Mouse (Mus musculus): ENCODE results near the gene Sumf1. TPM values are rescaled to one million over a fixed set of nuclear protein-coding genes. Genes with fewer than 3 reads are reported as not detected.

Gene Sumf1
- polyA plus RNA-seq, 1 experiment, result 19.6 TPM

- Histone ChIP-seq H3K79me2 (ENCODE audit: control insufficient read depth, insufficient read depth) (no peaks in the 10 kb centered on the region), H3K4me3 (ENCODE audit: insufficient read depth, poor library complexity, severe bottlenecking) (no peak overlapping the region), H3ac (ENCODE audit: control insufficient read depth, insufficient read length, low read depth) (no peak overlapping the region), H3K27me3 (ENCODE audit: control insufficient read depth, insufficient read depth, insufficient read length) (no peaks in the 10 kb centered on the region), H3K79me3 (ENCODE audit: low read depth) (no peaks in the 10 kb centered on the region), H3K36me3 (ENCODE audit: control insufficient read depth, insufficient read depth) (no peaks in the 10 kb centered on the region)
- TF ChIP-seq MYOG (IDR thresholded peaks at IDR 0.05; ENCODE audit: control insufficient read depth, extremely low read depth, insufficient read length) (no peak), MAX (IDR thresholded peaks at IDR 0.05) (no peak), USF1 (IDR thresholded peaks at IDR 0.05; ENCODE audit: low read depth) (no peak), CEBPB (IDR thresholded peaks at IDR 0.05; ENCODE audit: low read depth) (no peak), MYOD1 (IDR thresholded peaks at IDR 0.05; ENCODE audit: control insufficient read depth, insufficient read length, low read depth) (no peak), CTCF (IDR thresholded peaks at IDR 0.05; ENCODE audit: control insufficient read depth, insufficient read depth, insufficient read length) (no peak), FOSL1 (IDR thresholded peaks at IDR 0.05; ENCODE audit: insufficient read depth, low read length, poor library complexity, severe bottlenecking) (no peak)
Measured at GRCm38 (mm10) chr6:108092646-108093045, 92.7 kb downstream of the Sumf1 start.

- Histone ChIP-seq H3ac (ENCODE audit: control insufficient read depth, insufficient read length, low read depth) (no peak overlapping the region), H3K79me3 (ENCODE audit: low read depth) (no peaks in the 10 kb centered on the region), H3K36me3 (ENCODE audit: control insufficient read depth, insufficient read depth) (no peaks in the 10 kb centered on the region), H3K4me3 (ENCODE audit: insufficient read depth, poor library complexity, severe bottlenecking) (no peak overlapping the region), H3K79me2 (ENCODE audit: control insufficient read depth, insufficient read depth) (no peaks in the 10 kb centered on the region), H3K27me3 (ENCODE audit: control insufficient read depth, insufficient read depth, insufficient read length) (no peaks in the 10 kb centered on the region)
- TF ChIP-seq USF1 (IDR thresholded peaks at IDR 0.05; ENCODE audit: low read depth) (no peak), FOSL1 (IDR thresholded peaks at IDR 0.05; ENCODE audit: insufficient read depth, low read length, poor library complexity, severe bottlenecking) (no peak), MYOD1 (IDR thresholded peaks at IDR 0.05; ENCODE audit: control insufficient read depth, insufficient read length, low read depth) (no peak), MAX (IDR thresholded peaks at IDR 0.05) (no peak), CEBPB (IDR thresholded peaks at IDR 0.05; ENCODE audit: low read depth) (no peak), MYOG (IDR thresholded peaks at IDR 0.05; ENCODE audit: control insufficient read depth, extremely low read depth, insufficient read length) (no peak)
Measured at GRCm38 (mm10) chr6:108091296-108091695, 94.1 kb downstream of the Sumf1 start.

- TF ChIP-seq FOSL1 (IDR thresholded peaks at IDR 0.05; ENCODE audit: insufficient read depth, low read length, poor library complexity, severe bottlenecking), result no peak
- no peak for TF ChIP-seq USF1 (IDR thresholded peaks at IDR 0.05; ENCODE audit: low read depth)
- no peak for TF ChIP-seq MYOD1 (IDR thresholded peaks at IDR 0.05; ENCODE audit: control insufficient read depth, insufficient read length, low read depth)
- Histone ChIP-seq H3K27me3 (ENCODE audit: control insufficient read depth, insufficient read depth, insufficient read length) (no peaks in the 10 kb centered on the region), H3ac (ENCODE audit: control insufficient read depth, insufficient read length, low read depth) (no peak overlapping the region), H3K4me3 (ENCODE audit: insufficient read depth, poor library complexity, severe bottlenecking) (no peak overlapping the region), H3K36me3 (ENCODE audit: control insufficient read depth, insufficient read depth) (no peaks in the 10 kb centered on the region), H3K79me3 (ENCODE audit: low read depth) (no peaks in the 10 kb centered on the region), H3K79me2 (ENCODE audit: control insufficient read depth, insufficient read depth) (no peaks in the 10 kb centered on the region)
Measured at GRCm38 (mm10) chr6:108075857-108076256, 109.5 kb downstream of the Sumf1 start.

- no peak overlapping the region for H3ac ChIP-seq (ENCODE audit: control insufficient read depth, insufficient read length, low read depth)
- H3K4me3 ChIP-seq (ENCODE audit: insufficient read depth, poor library complexity, severe bottlenecking), result no peak overlapping the region
- no peaks in the 10 kb centered on the region for H3K79me3 ChIP-seq (ENCODE audit: low read depth)
- no peaks in the 10 kb centered on the region for H3K36me3 ChIP-seq (ENCODE audit: control insufficient read depth, insufficient read depth)
- no peaks in the 10 kb centered on the region for H3K79me2 ChIP-seq (ENCODE audit: control insufficient read depth, insufficient read depth)
- TF ChIP-seq MYOD1 (IDR thresholded peaks at IDR 0.05; ENCODE audit: control insufficient read depth, insufficient read length, low read depth) (no peak), CEBPB (IDR thresholded peaks at IDR 0.05; ENCODE audit: low read depth) (no peak), CTCF (IDR thresholded peaks at IDR 0.05; ENCODE audit: control insufficient read depth, insufficient read depth, insufficient read length) (no peak), MAX (IDR thresholded peaks at IDR 0.05) (no peak), FOSL1 (IDR thresholded peaks at IDR 0.05; ENCODE audit: insufficient read depth, low read length, poor library complexity, severe bottlenecking) (no peak), USF1 (IDR thresholded peaks at IDR 0.05; ENCODE audit: low read depth) (no peak), MYOG (IDR thresholded peaks at IDR 0.05; ENCODE audit: control insufficient read depth, extremely low read depth, insufficient read length) (no peak)
- no peaks in the 10 kb centered on the region for H3K27me3 ChIP-seq (ENCODE audit: control insufficient read depth, insufficient read depth, insufficient read length)
Measured at GRCm38 (mm10) chr6:108074624-108075023, 110.8 kb downstream of the Sumf1 start.

DNA sequence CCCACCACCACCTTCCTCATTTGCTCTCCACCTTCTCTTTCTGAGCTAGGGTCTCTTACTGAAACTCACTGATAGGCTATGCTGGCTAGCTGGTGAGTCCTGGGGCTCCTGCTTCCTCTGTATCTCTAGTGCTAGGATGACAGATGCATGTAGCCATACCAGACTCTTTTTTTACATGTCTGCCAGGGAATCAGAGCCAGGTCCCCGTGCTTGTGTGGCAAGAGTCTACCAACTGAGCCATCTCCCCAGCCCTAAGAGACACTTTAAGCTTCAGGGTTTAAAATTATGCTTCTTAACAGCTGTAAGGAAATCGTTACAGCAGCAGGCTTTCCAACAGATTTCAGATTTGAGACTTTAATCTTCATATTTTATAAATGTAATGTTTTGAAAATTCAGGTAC is 111.5 kb downstream of the Sumf1 start:
- TF ChIP-seq MAX (IDR thresholded peaks at IDR 0.05), result no peak
- no peak for TF ChIP-seq CTCF (IDR thresholded peaks at IDR 0.05; ENCODE audit: control insufficient read depth, insufficient read depth, insufficient read length)
- no peak for TF ChIP-seq MYOG (IDR thresholded peaks at IDR 0.05; ENCODE audit: control insufficient read depth, extremely low read depth, insufficient read length)
- no peak for TF ChIP-seq USF1 (IDR thresholded peaks at IDR 0.05; ENCODE audit: low read depth)
- TF ChIP-seq MYOD1 (IDR thresholded peaks at IDR 0.05; ENCODE audit: control insufficient read depth, insufficient read length, low read depth), result no peak
- no peaks in the 10 kb centered on the region for H3K27me3 ChIP-seq (ENCODE audit: control insufficient read depth, insufficient read depth, insufficient read length)
- no peaks in the 10 kb centered on the region for H3K79me3 ChIP-seq (ENCODE audit: low read depth)
- H3K36me3 ChIP-seq (ENCODE audit: control insufficient read depth, insufficient read depth), result no peaks in the 10 kb centered on the region
- no peaks in the 10 kb centered on the region for H3K79me2 ChIP-seq (ENCODE audit: control insufficient read depth, insufficient read depth)
- no peak overlapping the region for H3ac ChIP-seq (ENCODE audit: control insufficient read depth, insufficient read length, low read depth)
- H3K4me3 ChIP-seq (ENCODE audit: insufficient read depth, poor library complexity, severe bottlenecking), result no peak overlapping the region

- H3K27me3 ChIP-seq (ENCODE audit: control insufficient read depth, insufficient read depth, insufficient read length), result no peaks in the 10 kb centered on the region
- no peaks in the 10 kb centered on the region for H3K36me3 ChIP-seq (ENCODE audit: control insufficient read depth, insufficient read depth)
- H3ac ChIP-seq (ENCODE audit: control insufficient read depth, insufficient read length, low read depth), result no peak overlapping the region
- H3K79me3 ChIP-seq (ENCODE audit: low read depth), result no peaks in the 10 kb centered on the region
- no peak overlapping the region for H3K4me3 ChIP-seq (ENCODE audit: insufficient read depth, poor library complexity, severe bottlenecking)
- no peaks in the 10 kb centered on the region for H3K79me2 ChIP-seq (ENCODE audit: control insufficient read depth, insufficient read depth)
- TF ChIP-seq CTCF (IDR thresholded peaks at IDR 0.05; ENCODE audit: control insufficient read depth, insufficient read depth, insufficient read length) (no peak), MYOG (IDR thresholded peaks at IDR 0.05; ENCODE audit: control insufficient read depth, extremely low read depth, insufficient read length) (no peak), MAX (IDR thresholded peaks at IDR 0.05) (no peak), MYOD1 (IDR thresholded peaks at IDR 0.05; ENCODE audit: control insufficient read depth, insufficient read length, low read depth) (no peak), USF1 (IDR thresholded peaks at IDR 0.05; ENCODE audit: low read depth) (no peak), CEBPB (IDR thresholded peaks at IDR 0.05; ENCODE audit: low read depth) (no peak), FOSL1 (IDR thresholded peaks at IDR 0.05; ENCODE audit: insufficient read depth, low read length, poor library complexity, severe bottlenecking) (no peak)
Measured at GRCm38 (mm10) chr6:108073071-108073470, 112.3 kb downstream of the Sumf1 start.

Data from C2C12 (cell line).